In the genomic region with DNA sequence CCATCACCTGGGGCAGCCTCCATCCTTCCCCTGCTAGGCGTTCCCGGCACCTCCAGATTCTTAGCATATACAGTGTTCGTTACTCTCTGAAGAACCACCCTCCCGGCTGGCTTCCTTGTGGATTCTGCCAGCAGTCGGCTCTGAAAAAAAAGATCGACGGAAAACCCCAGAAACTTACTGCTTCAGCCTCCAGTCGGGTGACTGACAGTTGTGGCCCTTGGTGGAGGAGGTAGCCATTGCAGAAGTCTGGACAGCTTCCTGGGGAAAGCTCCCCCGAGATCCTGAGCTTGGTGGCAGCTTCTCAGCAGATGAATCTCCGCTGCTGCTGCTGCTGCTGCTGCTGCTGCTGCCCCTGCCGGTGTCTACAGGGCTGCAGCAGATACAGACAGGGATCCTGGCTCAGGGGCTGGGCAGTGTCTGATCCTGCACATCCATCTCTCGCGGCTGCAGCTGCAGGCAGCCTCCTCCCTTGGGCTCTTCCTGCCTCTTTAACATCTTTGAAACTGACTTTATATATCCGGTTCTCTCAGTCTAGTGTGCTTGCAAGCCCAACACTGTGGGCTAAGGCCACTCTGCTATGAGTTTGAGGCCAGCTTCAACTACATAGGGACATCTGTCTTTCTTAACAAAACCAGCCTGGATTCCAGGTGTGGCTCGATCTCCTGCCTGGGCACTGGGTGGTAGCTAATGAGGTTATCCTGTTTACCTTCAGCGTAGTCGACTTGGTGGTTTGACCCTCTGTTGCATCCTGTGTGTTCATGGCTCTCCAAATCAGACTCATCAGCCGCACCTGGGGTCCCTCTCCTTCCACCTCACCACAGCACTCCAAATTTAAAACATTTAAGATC, we compare ENCODE assay signal across 9 mouse cellular contexts. TPM values are rescaled to one million over a fixed set of nuclear protein-coding genes. Genes with fewer than 3 reads are reported as not detected.
DNase-seq lines count a peak whose midpoint lies in the region; ATAC-seq and TF ChIP-seq lines count a peak whose summit lies in the region.
"Had no signal": no experiment of that assay in that cellular context is flagged by ENCODE, and none has a peak within 500 bp of the region (broad histone marks: within the 10 kb centered on the region; RNA-seq: fewer than 3 reads in every experiment).

No protein-coding gene starts in this region.

- H3K4me1 ChIP-seq in heart, adult 2 months (ENCODE audit: control insufficient read depth, insufficient read depth, low read length): peaks cover 10% of the 10 kb centered on the region
- H3K4me1 ChIP-seq in CH12.LX (ENCODE audit: control insufficient read depth in 1 of 2, insufficient read depth in 2 of 2): peaks cover 8 to 46% of the 10 kb centered on the region in 2 experiments
- 0 out of 2 replicates have a peak, but pooled peaks cover 2% of the 10 kb centered on the region for H3K4me1 ChIP-seq in hindbrain, embryonic 11.5 days (replicated peaks; ENCODE audit: control insufficient read depth, insufficient read depth, low read length)
- peaks cover 4% of the 10 kb centered on the region; the same call in 1 of the 2 replicates for H3K4me1 ChIP-seq in midbrain, embryonic 14.5 days (ENCODE audit: control insufficient read depth, insufficient read depth, low read length)

- H3K4me3 ChIP-seq in heart, adult 2 months: no peak overlapping the region
- H3K4me3 ChIP-seq in CH12.LX (replicated peaks in 1 of 3; ENCODE audit: low read depth in 2 of 3, low read length in 2 of 3, poor library complexity in 1 of 3): no peak overlapping the region
- H3K4me3 ChIP-seq in hindbrain, embryonic 11.5 days (ENCODE audit: low read depth, low read length): no peak overlapping the region
- H3K4me3 ChIP-seq in midbrain, embryonic 14.5 days (replicated peaks; ENCODE audit: low read depth, low read length): no peak overlapping the region

- no peak for TF ChIP-seq RAD21 in CH12.LX (IDR thresholded peaks at IDR 0.05; ENCODE audit: low read depth, low read length)

- TF ChIP-seq EP300 in heart, adult 2 months (IDR thresholded peaks at IDR 0.05; ENCODE audit: insufficient read depth, low read depth, low read length): no peak
- TF ChIP-seq EP300 in CH12.LX (IDR thresholded peaks at IDR 0.05; ENCODE audit: low read length): no peak

- H3K9me3 ChIP-seq in CH12.LX (replicated peaks; ENCODE audit: low read length): no peaks in the 10 kb centered on the region
- H3K9me3 ChIP-seq in hindbrain, embryonic 11.5 days (ENCODE audit: control insufficient read depth, low read length): no peaks in the 10 kb centered on the region
- H3K9me3 ChIP-seq in midbrain, embryonic 14.5 days (ENCODE audit: control insufficient read depth, low read length): no peaks in the 10 kb centered on the region

- H3K9ac ChIP-seq in heart, adult 2 months (ENCODE audit: low read depth, low read length): no peak overlapping the region
- no peak overlapping the region for H3K9ac ChIP-seq in CH12.LX (ENCODE audit: insufficient read depth, low read depth)
- no peak overlapping the region for H3K9ac ChIP-seq in hindbrain, embryonic 11.5 days (ENCODE audit: low read depth, low read length)
- H3K9ac ChIP-seq in midbrain, embryonic 14.5 days (replicated peaks; ENCODE audit: low read length): 0 out of 2 replicates have a peak overlapping the region, but pooled peaks have one; percentile 20

- no peaks in the 10 kb centered on the region for H3K27me3 ChIP-seq in heart, adult 2 months (ENCODE audit: control insufficient read depth, insufficient read depth, low read length)
- no peaks in the 10 kb centered on the region for H3K27me3 ChIP-seq in CH12.LX (replicated peaks)
- H3K27me3 ChIP-seq in hindbrain, embryonic 11.5 days (ENCODE audit: control insufficient read depth, insufficient read depth, low read length): no peaks in the 10 kb centered on the region
- no peaks in the 10 kb centered on the region for H3K27me3 ChIP-seq in midbrain, embryonic 14.5 days (ENCODE audit: control insufficient read depth, insufficient read depth, low read length)

- no peaks in the 10 kb centered on the region for H3K79me2 ChIP-seq in heart, adult 2 months (replicated peaks; ENCODE audit: control insufficient read depth, insufficient read depth, low read length)
- H3K79me2 ChIP-seq in CH12.LX (replicated peaks; ENCODE audit: control insufficient read depth, extremely low read depth, insufficient read depth, poor library complexity, severe bottlenecking): no peaks in the 10 kb centered on the region; the same call in 1 of the 2 replicates

- dilution Hi-C loops in CH12.LX (cut with MboI; ENCODE audit: extremely low pct_ligation_motif_present, extremely low pct_unique_long_range_greater_than_20kb, low sequenced_read_pairs): no loop called here

- TF ChIP-seq POLR2A in heart, adult 2 months (IDR thresholded peaks at IDR 0.05; ENCODE audit: insufficient read depth, low read depth, low read length): no peak
- no peak for TF ChIP-seq POLR2A in CH12.LX (IDR thresholded peaks at IDR 0.05; ENCODE audit: low read depth, low read length)

- H3K36me3 ChIP-seq in heart, adult 2 months (ENCODE audit: control insufficient read depth, insufficient read depth, low read length): no peaks in the 10 kb centered on the region
- H3K36me3 ChIP-seq in CH12.LX (replicated peaks in 1 of 2; ENCODE audit: control insufficient read depth in 1 of 2, insufficient read depth in 1 of 2, low read length in 1 of 2): peaks cover 0 to 19% of the 10 kb centered on the region in 2 experiments
- H3K36me3 ChIP-seq in hindbrain, embryonic 11.5 days (ENCODE audit: control insufficient read depth, insufficient read depth, low read length): no peaks in the 10 kb centered on the region
- H3K36me3 ChIP-seq in midbrain, embryonic 14.5 days (ENCODE audit: control insufficient read depth, insufficient read depth, low read length): no peaks in the 10 kb centered on the region

- TF ChIP-seq CTCF in heart, adult 2 months (IDR thresholded peaks at IDR 0.05): peak; percentile 10
- no peak for TF ChIP-seq CTCF in CH12.LX (conservative IDR thresholded peaks at IDR 0.05 in 1 of 2, IDR thresholded peaks at IDR 0.05 in 1 of 2; ENCODE audit: low read depth in 2 of 2, low read length in 2 of 2)

- intact Hi-C loops in heart, adult 2 months (cut with DNase I): no loop called here
- intact Hi-C loops in heart, postnatal 25 days (cut with DNase I): loop anchor here (10.0 kb wide), 1 partner anchor 456 kb away; the partner anchor contains the start of gene Gpsm3

- DNase-seq in heart, adult 2 months: no peak
- no peak for DNase-seq in heart, postnatal 25 days (ENCODE audit: low spot score)
- no peak for DNase-seq in CH12.LX (ENCODE audit: extremely low read depth)
- no peak for DNase-seq in hindbrain, embryonic 11.5 days (ENCODE audit: low spot score)
- peak; percentile 45 for DNase-seq in midbrain, embryonic 14.5 days
- no peak for DNase-seq in adrenal gland, adult 18-20 months (ENCODE audit: low spot score in 2 of 2)
- no peak for DNase-seq in layer of hippocampus, adult 9-10 months (ENCODE audit: low spot score)
- no peak for DNase-seq in Muller cell, postnatal 12 days (ENCODE audit: inconsistent ontology term)

- no peak overlapping the region for H3K27ac ChIP-seq in heart, adult 2 months
- H3K27ac ChIP-seq in CH12.LX (ENCODE audit: insufficient read depth, low read depth): no peak overlapping the region
- no peak overlapping the region for H3K27ac ChIP-seq in hindbrain, embryonic 11.5 days (ENCODE audit: low read depth, low read length)
- 0 out of 2 replicates have a peak overlapping the region, but pooled peaks have one; percentile 20 for H3K27ac ChIP-seq in midbrain, embryonic 14.5 days (replicated peaks; ENCODE audit: low read depth, low read length)

- in situ Hi-C loops in CH12.LX (cut with MboI; ENCODE audit: low pct_ligation_motif_present, low pct_unique_long_range_greater_than_20kb, low sequenced_read_pairs): loop anchor here (5.0 kb wide), 2 partner anchors 33 to 37 kb away; partner anchors contain the start of gene H2-Oa

- 19% methylated on average over 18 of the region's 18 CpGs for WGBS in heart, adult 2 months
- 22% methylated on average over 18 of the region's 18 CpGs for WGBS in hindbrain, embryonic 11.5 days
- 24% methylated on average over 18 of the region's 18 CpGs for WGBS in midbrain, embryonic 14.5 days

- H3K4me2 ChIP-seq in CH12.LX (ENCODE audit: insufficient read depth, low read depth, poor library complexity, severe bottlenecking): no peak overlapping the region
- H3K4me2 ChIP-seq in hindbrain, embryonic 11.5 days (replicated peaks; ENCODE audit: low read depth, low read length): 0 out of 2 replicates have a peak overlapping the region, but pooled peaks have one; percentile 1
- H3K4me2 ChIP-seq in midbrain, embryonic 14.5 days (ENCODE audit: low read length): peak overlapping the region; percentile 15; the same call in 1 of the 2 replicates

- ATAC-seq in hindbrain, embryonic 11.5 days (ENCODE audit: low FRiP score): no peak
- no peak for ATAC-seq in midbrain, embryonic 14.5 days (ENCODE audit: low FRiP score, low TSS enrichment)

RNA-seq across cellular contexts. Expression of gene Brd2, which starts 6.7 kb away (rescaled TPM):
- total RNA-seq in heart, adult 2 months (2021): 10 to 100 TPM; 67.6 to 71.1 TPM
- 78.9 and 118 TPM in 2 replicates for polyA plus RNA-seq in heart, adult 2 months (2012; rRNA removed)
- total RNA-seq in heart, postnatal 25 days (2021): 10 to 100 TPM; 72.9 to 75.8 TPM
- 101 and 125 TPM in 2 replicates for total RNA-seq in CH12.LX (2012; rRNA removed)
- total RNA-seq in CH12.LX (2014; rRNA removed): 137 and 141 TPM in 2 replicates
- 247 and 252 TPM in 2 replicates for polyA plus RNA-seq in CH12.LX (2012; ENCODE audit: insufficient read length, low read depth)
- polyA plus RNA-seq in hindbrain, embryonic 11.5 days (2014; fragmentation: Nextera tagmentation; extraction: Ambion mirVana): 113 and 159 TPM in 2 replicates
- polyA plus RNA-seq in midbrain, embryonic 14.5 days (2014; fragmentation: Nextera tagmentation; extraction: Ambion mirVana): 160 and 171 TPM in 2 replicates
- 100 to 1,000 TPM; 199 to 244 TPM for total RNA-seq in adrenal gland, adult 18-20 months (2021)

RNA-seq across cellular contexts. Expression of gene H2-DMa, which starts 9.8 kb away (rescaled TPM):
- 1 to 10 TPM; 4.0 to 7.5 TPM for total RNA-seq in heart, adult 2 months (2021)
- polyA plus RNA-seq in heart, adult 2 months (2012; rRNA removed): 12.2 and 21.3 TPM in 2 replicates
- 1 to 10 TPM; 3.7 to 4.5 TPM for total RNA-seq in heart, postnatal 25 days (2021)
- total RNA-seq in CH12.LX (2012; rRNA removed): 67.7 and 77.4 TPM in 2 replicates
- total RNA-seq in CH12.LX (2014; rRNA removed): 114 and 119 TPM in 2 replicates
- 82.5 and 112 TPM in 2 replicates for polyA plus RNA-seq in CH12.LX (2012; ENCODE audit: insufficient read length, low read depth)
- polyA plus RNA-seq in hindbrain, embryonic 11.5 days (2014; fragmentation: Nextera tagmentation; extraction: Ambion mirVana): 8.6 and 13.8 TPM in 2 replicates
- polyA plus RNA-seq in midbrain, embryonic 14.5 days (2014; fragmentation: Nextera tagmentation; extraction: Ambion mirVana): 16.7 and 20.4 TPM in 2 replicates
- 10 to 100 TPM; 14.7 to 21.0 TPM for total RNA-seq in adrenal gland, adult 18-20 months (2021)

RNA-seq across cellular contexts. Expression of gene H2-DMb2, which starts 13.9 kb away (rescaled TPM):
- total RNA-seq in heart, adult 2 months (2021): 1 to 10 TPM; 2.1 to 2.3 TPM
- 2.3 and 7.6 TPM in 2 replicates for polyA plus RNA-seq in heart, adult 2 months (2012; rRNA removed)
- total RNA-seq in heart, postnatal 25 days (2021): 1 to 10 TPM in 1 of 2 experiments, under 1 TPM in 1; 0.91 to 1.6 TPM
- total RNA-seq in CH12.LX (2012; rRNA removed) (107 and 135 TPM in 2 replicates), CH12.LX (2014; rRNA removed) (173 and 199 TPM in 2 replicates)
- 161 and 175 TPM in 2 replicates for polyA plus RNA-seq in CH12.LX (2012; ENCODE audit: insufficient read length, low read depth)
- polyA plus RNA-seq in hindbrain, embryonic 11.5 days (2014; fragmentation: Nextera tagmentation; extraction: Ambion mirVana): not detected in 2 replicates
- 0.15 and 0.18 TPM in 2 replicates for polyA plus RNA-seq in midbrain, embryonic 14.5 days (2014; fragmentation: Nextera tagmentation; extraction: Ambion mirVana)
- 1 to 10 TPM; 2.0 to 3.8 TPM for total RNA-seq in adrenal gland, adult 18-20 months (2021)
- polyA plus RNA-seq: C2C12 had no signal

RNA-seq across cellular contexts. Expression of gene H2-DMb1, which starts 23.7 kb away (rescaled TPM):
- 1 to 10 TPM; 1.6 to 2.2 TPM for total RNA-seq in heart, adult 2 months (2021)
- 8.9 and 19.1 TPM in 2 replicates for polyA plus RNA-seq in heart, adult 2 months (2012; rRNA removed)
- total RNA-seq in heart, postnatal 25 days (2021): 1 to 10 TPM; 1.1 to 1.3 TPM
- 60.7 and 67.0 TPM in 2 replicates for total RNA-seq in CH12.LX (2012; rRNA removed)
- 77.4 and 102 TPM in 2 replicates for total RNA-seq in CH12.LX (2014; rRNA removed)
- 147 and 149 TPM in 2 replicates for polyA plus RNA-seq in CH12.LX (2012; ENCODE audit: insufficient read length, low read depth)
- polyA plus RNA-seq in hindbrain, embryonic 11.5 days (2014; fragmentation: Nextera tagmentation; extraction: Ambion mirVana): 0.29 and 0.94 TPM in 2 replicates
- polyA plus RNA-seq in midbrain, embryonic 14.5 days (2014; fragmentation: Nextera tagmentation; extraction: Ambion mirVana): 0.38 and 0.91 TPM in 2 replicates
- 10 to 100 TPM in 1 of 2 experiments, 1 to 10 TPM in 1; 8.5 to 13.3 TPM for total RNA-seq in adrenal gland, adult 18-20 months (2021)
- polyA plus RNA-seq: C2C12 had no signal

RNA-seq across cellular contexts. Expression of gene H2-Oa, which starts 37.0 kb away (rescaled TPM):
- under 1 TPM; 0.20 to 0.29 TPM for total RNA-seq in heart, adult 2 months (2021)
- 0.79 and 3.2 TPM in 2 replicates for polyA plus RNA-seq in heart, adult 2 months (2012; rRNA removed)
- not detected for total RNA-seq in heart, postnatal 25 days (2021)
- total RNA-seq in CH12.LX (2012; rRNA removed) (16.1 and 21.5 TPM in 2 replicates), CH12.LX (2014; rRNA removed) (32.8 and 42.7 TPM in 2 replicates)
- polyA plus RNA-seq in CH12.LX (2012; ENCODE audit: insufficient read length, low read depth): 30.5 and 40.4 TPM in 2 replicates
- polyA plus RNA-seq in hindbrain, embryonic 11.5 days (2014; fragmentation: Nextera tagmentation; extraction: Ambion mirVana): 0.26 and 0.32 TPM in 2 replicates
- polyA plus RNA-seq in midbrain, embryonic 14.5 days (2014; fragmentation: Nextera tagmentation; extraction: Ambion mirVana): not detected in 2 replicates
- under 1 TPM; 0.36 to 0.54 TPM for total RNA-seq in adrenal gland, adult 18-20 months (2021)
- polyA plus RNA-seq: C2C12 had no signal

Comparison
In these comparisons a context has a peak if more than half of its experiments do, and no peak if none do; other contexts are left out.
1. RNA of gene H2-DMb2, which starts 13.9 kb away (total RNA-seq): 107 to 199 TPM in CH12.LX; 2.0 to 3.8 TPM in adrenal gland, adult 18-20 months, 2.1 to 2.3 TPM in heart, adult 2 months and 0.91 to 1.6 TPM in heart, postnatal 25 days; every median in the first group is over 10 times any median in the second.